Mouse (Mus musculus) layer of hippocampus, adult 2 months (tissue): ENCODE measurements around the gene Lars2. TPM values are rescaled to one million over a fixed set of nuclear protein-coding genes. Genes with fewer than 3 reads are reported as not detected.

Experiments
- DNase-seq, 2 experiments: peaks; one replicate each; pipeline ENCODE4 v3.0.0; 2022; ENCODE audit warnings: low spot score in 2 of 2
- H3K27ac ChIP-seq: fragments of 200-600 bp; 2 replicates; pipeline ENCODE4 v1.8.1; 2022
- H3K4me3 ChIP-seq: fragments of 200-600 bp; 2 replicates; pipeline ENCODE4 v1.8.1; 2022; ENCODE audit warnings: mild to moderate bottlenecking
- CTCF ChIP-seq: fragments of 200-600 bp; conservative IDR thresholded peaks from 2 replicates; pipeline ENCODE4 v1.8.1; 2022; ENCODE audit warnings: antibody characterized with exemption, mild to moderate bottlenecking, moderate library complexity
- total RNA-seq, 2 experiments: library from RNA; stranded (reverse); gene quantifications; 2 replicates each; pipeline ENCODE4 v1.2.3; 2021

The Lars2 gene
- total RNA-seq, 2 experiments from 2014 or later, result 74.0 to 101 TPM

- H3K4me3 ChIP-seq, result no peak overlapping the region
- peak overlapping the region; percentile 29; the same call in 1 of the 2 replicates for H3K27ac ChIP-seq
- no peak for TF ChIP-seq CTCF
- DNase-seq, result no peak
Measured at GRCm38 (mm10) chr9:123468406-123469085, 101.8 kb downstream of the Lars2 start.

GRCm38 (mm10) chr9:123469087-123469486, 102.4 kb downstream of the Lars2 start:
- DNase-seq, result no peak
- no peak overlapping the region for H3K4me3 ChIP-seq
- no peak overlapping the region for H3K27ac ChIP-seq
- TF ChIP-seq CTCF, result no peak

GRCm38 (mm10) chr9:123473377-123473776, 106.7 kb downstream of the Lars2 start:
- Histone ChIP-seq H3K27ac (no peak overlapping the region), H3K4me3 (no peak overlapping the region)
- TF ChIP-seq CTCF, result no peak
- DNase-seq, result no peak

- no peak overlapping the region for H3K27ac ChIP-seq
- no peak for TF ChIP-seq CTCF
- no peak overlapping the region for H3K4me3 ChIP-seq
- DNase-seq, result no peak
Measured at GRCm38 (mm10) chr9:123475569-123475968, 108.8 kb downstream of the Lars2 start.

GRCm38 (mm10) chr9:123478031-123478585, 111.4 kb downstream of the Lars2 start:
- peak in 1 of 2 experiments; percentile 40 for DNase-seq
- peak overlapping the region; percentile 62 for H3K27ac ChIP-seq
- peak overlapping the region; percentile 54 for H3K4me3 ChIP-seq
- peak; percentile 68 for TF ChIP-seq CTCF

- H3K4me3 ChIP-seq, result peak within 1 kb of the TSS; percentile 65
- peak; percentile 38 for TF ChIP-seq CTCF
- DNase-seq, result peak; percentile 13 to 26
- peak within 1 kb of the TSS; percentile 81 for H3K27ac ChIP-seq
Measured at GRCm38 (mm10) chr9:123478586-123479195, 112.0 kb downstream of the Lars2 start, which contains the start of gene Limd1. Gene Limd1, plus strand, starts transcription at chr9:123478706.

- Histone ChIP-seq H3K4me3 (peak overlapping the region; percentile 65), H3K27ac (peak overlapping the region; percentile 81)
- no peak for TF ChIP-seq CTCF
- no peak for DNase-seq
Measured at GRCm38 (mm10) chr9:123479196-123479669, 112.5 kb downstream of the Lars2 start.

- H3K4me3 ChIP-seq, result peak overlapping the region; percentile 65
Measured at GRCm38 (mm10) chr9:123479876-123480252, 113.1 kb downstream of the Lars2 start.

GRCm38 (mm10) chr9:123480253-123480921, 113.7 kb downstream of the Lars2 start:
- H3K27ac ChIP-seq, result no peak overlapping the region
- no peak for TF ChIP-seq CTCF
- H3K4me3 ChIP-seq, result peak overlapping the region; percentile 65
- DNase-seq, result no peak

More at GRCm38 (mm10) chr9:123479876-123480252, 113.1 kb downstream of the Lars2 start:
- no peak overlapping the region for H3K27ac ChIP-seq
- TF ChIP-seq CTCF, result no peak
- DNase-seq, result no peak

GRCm38 (mm10) chr9:123481136-123481535, 114.4 kb downstream of the Lars2 start:
- no peak for TF ChIP-seq CTCF
- DNase-seq, result no peak
- no peak overlapping the region for H3K27ac ChIP-seq

GRCm38 (mm10) chr9:123483598-123483997, 116.9 kb downstream of the Lars2 start:
- Histone ChIP-seq H3K4me3 (no peak overlapping the region), H3K27ac (no peak overlapping the region)
- no peak for DNase-seq
- no peak for TF ChIP-seq CTCF

More at GRCm38 (mm10) chr9:123481136-123481535, 114.4 kb downstream of the Lars2 start:
- peak overlapping the region; percentile 65 for H3K4me3 ChIP-seq

- no peak for DNase-seq
- no peak overlapping the region for H3K4me3 ChIP-seq
- H3K27ac ChIP-seq, result no peak overlapping the region
- no peak for TF ChIP-seq CTCF
Measured at GRCm38 (mm10) chr9:123484830-123485229, 118.1 kb downstream of the Lars2 start.

- no peak overlapping the region for H3K27ac ChIP-seq
- H3K4me3 ChIP-seq, result no peak overlapping the region
- no peak for DNase-seq
- no peak for TF ChIP-seq CTCF
Measured at GRCm38 (mm10) chr9:123485561-123485960, 118.8 kb downstream of the Lars2 start.
